Mouse (Mus musculus): ENCODE measurements around the gene Anxa9. TPM values are rescaled to one million over a fixed set of nuclear protein-coding genes. Genes with fewer than 3 reads are reported as not detected.
A peak's percentile ranks its signal among the peaks of the same experiment; 100 is the strongest.

Anxa9 gene
- polyA plus RNA-seq, 1 experiment from 2014 or later, result 4.6 TPM

DNA sequence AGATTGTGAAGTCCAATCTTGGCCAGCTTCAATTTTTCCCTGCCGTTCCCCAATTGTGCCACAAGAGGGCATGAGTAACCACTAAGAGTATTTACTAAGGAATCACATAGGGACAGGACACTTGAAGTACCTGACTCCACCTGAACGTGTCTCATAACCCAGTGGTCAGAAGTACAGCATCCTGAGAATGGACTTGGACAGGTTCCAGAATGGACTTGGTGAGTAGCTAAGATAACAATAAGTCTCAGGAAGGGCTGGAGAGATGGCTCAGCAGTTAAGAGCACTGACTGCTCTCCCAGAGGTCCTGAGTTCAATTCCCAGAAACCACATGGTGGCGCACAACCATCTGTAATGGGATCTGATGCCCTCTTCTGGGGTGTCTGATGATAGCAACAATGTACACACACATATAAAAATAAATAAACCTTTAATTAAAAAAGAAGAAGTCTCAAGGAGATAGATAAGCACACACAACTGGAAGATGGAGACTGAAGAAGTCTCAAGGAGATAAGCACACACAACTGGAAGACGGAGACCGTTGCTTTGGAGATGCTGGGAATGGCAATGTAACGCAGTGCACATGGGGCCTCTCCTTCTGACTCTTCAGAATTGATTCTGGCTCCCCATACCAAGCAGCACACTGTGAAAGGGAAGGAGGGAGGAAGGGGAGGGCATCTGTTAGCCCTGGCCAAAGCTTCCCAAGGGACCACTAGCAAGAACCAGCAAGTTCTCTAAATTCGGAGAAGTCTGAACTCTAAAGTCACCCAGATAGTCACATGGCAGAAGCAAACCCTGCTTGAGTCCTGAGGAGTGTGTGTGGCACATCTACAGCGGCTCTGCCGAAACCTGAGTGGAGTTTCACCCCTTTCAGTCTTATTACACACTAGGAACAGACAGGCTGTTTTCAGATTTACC is 4.2 kb upstream of the Anxa9 start:
- peak overlapping the region; percentile 33 for H3K4me2 ChIP-seq
- H3K9ac ChIP-seq, result peak overlapping the region; percentile 24; the same call in 1 of the 2 replicates
- 41% methylated on average over 9 of the region's 9 CpGs for WGBS (ENCODE audit: insufficient replicate concordance)
- no peak for ATAC-seq
- H3K27me3 ChIP-seq (replicated peaks), result no peaks in the 10 kb centered on the region
- H3K36me3 ChIP-seq, result peaks cover 1% of the 10 kb centered on the region
- peak overlapping the region; percentile 94 for H3K27ac ChIP-seq
- H3K9me3 ChIP-seq (replicated peaks), result no peaks in the 10 kb centered on the region
- H3K4me3 ChIP-seq, result no peak overlapping the region
- peaks cover 59% of the 10 kb centered on the region for H3K4me1 ChIP-seq

DNA sequence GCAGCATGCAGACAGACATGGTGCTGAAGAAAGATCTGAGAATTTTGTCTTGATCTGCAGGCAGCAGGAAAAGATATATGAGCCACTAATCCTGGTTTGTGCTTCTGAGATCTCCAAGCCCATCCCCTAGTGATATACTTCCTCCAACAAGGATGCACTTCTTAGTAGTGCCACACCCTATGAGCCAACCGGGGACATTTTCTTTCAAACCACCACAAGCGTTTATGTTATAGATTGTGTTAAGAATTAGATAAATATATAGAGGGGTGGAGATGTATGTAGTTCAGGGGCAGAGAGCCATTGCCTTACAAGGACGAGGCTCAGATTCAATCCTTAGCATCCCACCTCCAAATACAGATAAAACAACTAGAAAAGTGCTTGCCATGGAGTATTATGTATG is 3.5 kb upstream of the Anxa9 start:
- peaks cover 9% of the 10 kb centered on the region for H3K36me3 ChIP-seq
- no peaks in the 10 kb centered on the region for H3K9me3 ChIP-seq (replicated peaks)
- peaks cover 54% of the 10 kb centered on the region for H3K4me1 ChIP-seq
- H3K27me3 ChIP-seq (replicated peaks), result no peaks in the 10 kb centered on the region
- H3K9ac ChIP-seq, result no peak overlapping the region
- no peak overlapping the region for H3K4me2 ChIP-seq
- 41% methylated on average over 3 of the region's 3 CpGs for WGBS (ENCODE audit: insufficient replicate concordance)
- ATAC-seq, result no peak
- no peak overlapping the region for H3K27ac ChIP-seq
- no peak overlapping the region for H3K4me3 ChIP-seq

DNA sequence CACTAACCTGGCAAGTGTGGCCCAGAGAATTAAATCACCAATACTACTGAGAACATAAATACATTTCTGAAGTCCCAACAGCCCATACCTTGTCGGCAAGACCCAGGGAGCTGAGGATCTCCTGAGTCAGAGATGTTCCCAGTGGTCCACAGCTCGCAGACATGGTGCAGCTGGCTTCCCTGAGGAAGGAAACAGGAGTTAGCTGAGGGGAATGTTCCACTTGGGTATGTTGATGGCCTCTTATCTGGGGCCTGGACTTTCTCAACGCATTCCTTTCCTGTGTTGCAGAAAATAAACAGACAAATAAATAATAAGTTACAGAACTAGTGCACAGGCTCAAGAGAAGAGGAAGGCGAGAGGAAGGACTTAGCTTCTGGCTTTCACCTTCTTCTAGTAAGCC is 732 bp downstream of the Anxa9 start:
- Histone ChIP-seq H3K9ac (no peak overlapping the region), H3K4me2 (no peak overlapping the region), H3K27ac (no peak overlapping the region), H3K4me3 (no peak overlapping the region), H3K9me3 (replicated peaks) (no peaks in the 10 kb centered on the region), H3K36me3 (peaks cover 26% of the 10 kb centered on the region), H3K27me3 (replicated peaks) (no peaks in the 10 kb centered on the region), H3K4me1 (peaks cover 18% of the 10 kb centered on the region)
- WGBS (ENCODE audit: insufficient replicate concordance), result 76% methylated on average over 4 of the region's 4 CpGs
- ATAC-seq, result no peak

DNA sequence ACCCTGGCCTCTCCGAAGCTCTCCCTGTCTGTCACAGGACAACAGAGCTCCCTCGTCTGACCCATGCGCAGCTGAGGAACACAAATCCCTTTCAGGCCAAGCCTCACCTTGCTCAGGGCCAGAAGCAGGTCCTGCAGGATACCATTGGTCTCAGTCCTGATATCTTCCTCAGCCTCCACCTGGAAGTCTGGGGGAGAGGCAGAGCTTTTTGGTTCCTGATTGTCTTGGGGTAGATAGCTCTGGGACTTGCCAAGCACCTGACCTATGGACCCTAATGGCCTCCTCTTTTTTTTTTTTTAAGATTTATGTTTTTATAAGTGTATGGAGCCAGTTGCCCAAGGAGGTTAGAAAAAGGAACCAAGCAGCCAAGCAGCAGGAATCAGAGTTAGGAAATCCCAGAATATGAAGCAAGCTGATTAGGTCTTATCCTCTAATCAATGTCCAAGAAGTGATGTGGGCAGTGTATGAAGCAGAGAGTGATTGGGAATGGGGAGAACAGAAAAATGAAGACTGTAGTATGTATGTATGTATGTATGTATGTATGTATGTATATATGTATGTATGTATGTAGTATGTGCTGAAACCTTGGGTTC is 5.7 kb downstream of the Anxa9 start:
- H3K9me3 ChIP-seq (replicated peaks), result no peaks in the 10 kb centered on the region
- no peak overlapping the region for H3K4me2 ChIP-seq
- peaks cover 12% of the 10 kb centered on the region; the same call in 1 of the 2 replicates for H3K4me1 ChIP-seq
- no peak for ATAC-seq
- H3K27me3 ChIP-seq (replicated peaks), result no peaks in the 10 kb centered on the region
- WGBS (ENCODE audit: insufficient replicate concordance), result 80% methylated on average over 3 of the region's 3 CpGs
- no peak overlapping the region for H3K27ac ChIP-seq
- H3K36me3 ChIP-seq, result peaks cover 45% of the 10 kb centered on the region
- H3K4me3 ChIP-seq, result no peak overlapping the region
- H3K9ac ChIP-seq, result no peak overlapping the region

DNA sequence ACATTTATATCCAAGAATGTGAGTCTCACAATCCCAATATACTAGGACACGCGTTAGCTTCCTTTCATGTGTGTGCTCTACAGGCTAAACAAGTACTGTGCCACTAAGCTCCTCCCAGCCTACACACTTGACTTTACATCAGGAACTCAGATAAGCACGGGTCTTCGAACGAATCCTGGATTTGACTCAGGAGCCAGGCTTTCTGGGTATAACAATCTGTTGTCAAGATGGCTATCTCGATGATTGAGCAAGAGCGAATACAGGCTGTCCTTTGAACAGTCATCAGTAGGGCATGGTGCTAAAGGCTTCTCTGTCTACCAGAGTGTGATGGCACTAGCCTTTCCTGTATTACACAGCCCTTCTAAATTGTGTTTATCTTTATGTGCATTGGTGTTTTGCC is 9.0 kb downstream of the Anxa9 start:
- peaks cover 55% of the 10 kb centered on the region for H3K36me3 ChIP-seq
- H3K9me3 ChIP-seq (replicated peaks), result no peaks in the 10 kb centered on the region
- H3K27ac ChIP-seq, result no peak overlapping the region
- peaks cover 41% of the 10 kb centered on the region for H3K4me1 ChIP-seq
- no peak overlapping the region for H3K4me3 ChIP-seq
- ATAC-seq, result peak; percentile 38
- H3K27me3 ChIP-seq (replicated peaks), result no peaks in the 10 kb centered on the region
- no peak overlapping the region for H3K4me2 ChIP-seq
- H3K9ac ChIP-seq, result no peak overlapping the region
- WGBS (ENCODE audit: insufficient replicate concordance), result 46% methylated on average over 7 of the region's 7 CpGs

DNA sequence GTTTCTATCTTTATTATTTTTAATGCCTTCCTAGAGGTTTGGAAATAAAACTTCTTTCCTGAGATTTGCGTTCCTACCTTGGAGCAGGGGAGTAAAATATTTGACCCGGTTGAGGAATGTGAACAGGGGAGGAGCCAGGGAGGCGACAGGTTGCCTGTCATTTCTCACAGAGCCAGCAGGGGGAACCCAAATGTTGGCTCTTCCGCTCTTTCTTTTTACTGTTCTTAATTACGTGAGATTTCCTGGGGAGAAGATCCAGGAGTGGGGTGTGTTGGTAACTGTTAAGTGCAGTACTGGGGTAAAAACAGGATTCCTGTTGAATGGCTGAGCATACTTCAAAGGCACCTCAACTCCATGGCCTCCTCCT is 10.9 kb downstream of the Anxa9 start:
- H3K9me3 ChIP-seq (replicated peaks), result no peaks in the 10 kb centered on the region
- H3K4me2 ChIP-seq, result no peak overlapping the region
- no peaks in the 10 kb centered on the region for H3K27me3 ChIP-seq (replicated peaks)
- H3K4me3 ChIP-seq, result no peak overlapping the region
- H3K9ac ChIP-seq, result 0 out of 2 replicates have a peak overlapping the region, but pooled peaks have one; percentile 28
- no peak for ATAC-seq
- H3K27ac ChIP-seq, result no peak overlapping the region
- WGBS (ENCODE audit: insufficient replicate concordance), result 22% methylated on average over 5 of the region's 5 CpGs
- peaks cover 44% of the 10 kb centered on the region for H3K4me1 ChIP-seq
- peaks cover 55% of the 10 kb centered on the region for H3K36me3 ChIP-seq

DNA sequence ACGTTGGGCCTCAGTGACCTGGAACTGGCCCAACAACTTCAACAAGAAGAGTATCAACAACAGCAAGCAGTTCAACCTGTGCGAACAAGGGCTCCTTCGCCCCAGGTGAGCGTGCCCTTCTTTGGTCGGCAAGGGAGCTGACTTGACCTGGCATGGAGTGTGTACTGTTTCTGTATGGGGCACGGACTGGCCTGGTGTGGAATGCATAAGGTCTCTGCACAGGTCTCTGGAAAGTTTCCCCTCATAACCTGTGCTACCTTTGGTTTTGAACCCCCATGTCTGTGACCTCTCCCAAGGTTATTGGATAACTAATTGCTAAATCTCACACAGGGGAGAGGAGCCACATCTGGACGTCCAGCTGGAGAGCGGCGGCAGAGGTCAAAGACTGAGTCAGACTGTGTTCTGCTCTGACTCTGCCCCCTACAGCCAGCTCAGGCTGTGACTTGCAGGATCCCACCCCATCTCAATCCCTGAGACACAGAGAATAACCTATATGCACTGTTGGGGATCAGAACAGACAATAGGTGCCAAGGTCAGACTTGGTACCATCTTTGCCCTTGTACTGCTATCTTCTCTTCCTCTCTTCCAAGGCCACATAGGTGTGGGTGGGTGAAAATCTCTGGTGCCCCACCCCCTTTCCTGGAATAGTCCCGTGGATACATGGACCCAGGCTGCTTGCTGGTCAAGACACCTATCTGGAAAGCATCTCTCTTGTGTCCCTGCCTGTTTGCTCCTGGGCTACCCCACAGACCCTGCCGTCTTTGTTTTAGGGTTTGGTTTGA is 11.5 kb downstream of the Anxa9 start:
- Histone ChIP-seq H3K4me2 (no peak overlapping the region; the same call in 1 of the 2 replicates), H3K36me3 (peaks cover 58% of the 10 kb centered on the region), H3K9ac (peak overlapping the region; percentile 28; the same call in 1 of the 2 replicates), H3K9me3 (replicated peaks) (no peaks in the 10 kb centered on the region), H3K27me3 (replicated peaks) (no peaks in the 10 kb centered on the region), H3K27ac (peak overlapping the region; percentile 30; the same call in 1 of the 2 replicates), H3K4me3 (no peak overlapping the region), H3K4me1 (peaks cover 44% of the 10 kb centered on the region)
- 77% methylated on average over 11 of the region's 11 CpGs for WGBS (ENCODE audit: insufficient replicate concordance)
- 0 out of 2 replicates have a peak, but pooled peaks have one; percentile 23 for ATAC-seq

DNA sequence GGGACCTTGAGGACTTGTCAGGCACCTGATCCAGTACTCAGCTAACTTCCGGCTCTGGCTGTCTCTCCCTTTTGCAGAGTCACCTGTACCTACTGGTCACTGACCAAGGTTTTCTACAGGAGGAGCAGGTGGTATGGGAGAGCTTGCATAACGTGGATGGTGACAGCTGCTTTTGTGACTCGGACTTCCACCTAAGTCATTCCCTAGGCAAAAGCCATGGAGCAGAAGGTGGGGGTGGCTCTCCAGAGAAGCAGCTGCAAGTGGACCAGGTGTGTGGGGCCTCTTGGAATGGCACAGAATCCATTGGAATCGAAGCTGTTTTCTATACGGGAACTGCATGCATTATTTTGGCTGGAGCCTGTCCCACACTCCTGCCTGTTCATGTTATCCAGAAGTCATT is 12.3 kb downstream of the Anxa9 start:
- H3K9ac ChIP-seq, result no peak overlapping the region
- ATAC-seq, result no peak
- peaks cover 44% of the 10 kb centered on the region for H3K4me1 ChIP-seq
- H3K27ac ChIP-seq, result peak overlapping the region; percentile 11; the same call in 1 of the 2 replicates
- H3K4me3 ChIP-seq, result no peak overlapping the region
- 81% methylated on average over 5 of the region's 5 CpGs for WGBS (ENCODE audit: insufficient replicate concordance)
- H3K27me3 ChIP-seq (replicated peaks), result no peaks in the 10 kb centered on the region
- H3K4me2 ChIP-seq, result no peak overlapping the region
- H3K9me3 ChIP-seq (replicated peaks), result no peaks in the 10 kb centered on the region
- peaks cover 60% of the 10 kb centered on the region for H3K36me3 ChIP-seq

DNA sequence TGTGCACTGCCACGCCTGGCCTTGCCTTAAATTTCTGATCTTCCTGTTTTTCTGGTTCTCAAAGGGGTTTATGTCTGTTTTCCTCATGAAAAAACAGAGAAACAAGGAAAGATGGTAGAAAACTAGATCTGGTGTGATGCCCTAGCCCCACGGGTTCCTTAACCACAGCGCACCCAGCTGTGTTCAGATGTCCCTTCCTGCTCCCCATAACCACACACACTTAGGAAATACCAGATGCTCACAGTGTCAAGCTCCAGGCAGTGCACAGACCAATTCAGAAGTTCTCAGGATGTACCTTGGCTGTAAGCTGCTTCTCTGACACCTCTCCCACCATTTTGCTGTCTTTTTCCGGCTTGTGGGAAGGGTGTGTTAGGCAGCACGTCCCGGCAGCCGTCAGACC is 12.7 kb downstream of the Anxa9 start:
- no peak overlapping the region for H3K4me3 ChIP-seq
- H3K36me3 ChIP-seq, result peaks cover 60% of the 10 kb centered on the region
- H3K27me3 ChIP-seq (replicated peaks), result no peaks in the 10 kb centered on the region
- H3K4me1 ChIP-seq, result peaks cover 44% of the 10 kb centered on the region
- H3K9me3 ChIP-seq (replicated peaks), result no peaks in the 10 kb centered on the region
- H3K27ac ChIP-seq, result peak overlapping the region; percentile 11; the same call in 1 of the 2 replicates
- 61% methylated on average over 7 of the region's 7 CpGs for WGBS (ENCODE audit: insufficient replicate concordance)
- no peak overlapping the region for H3K4me2 ChIP-seq
- ATAC-seq, result no peak
- H3K9ac ChIP-seq, result no peak overlapping the region

DNA sequence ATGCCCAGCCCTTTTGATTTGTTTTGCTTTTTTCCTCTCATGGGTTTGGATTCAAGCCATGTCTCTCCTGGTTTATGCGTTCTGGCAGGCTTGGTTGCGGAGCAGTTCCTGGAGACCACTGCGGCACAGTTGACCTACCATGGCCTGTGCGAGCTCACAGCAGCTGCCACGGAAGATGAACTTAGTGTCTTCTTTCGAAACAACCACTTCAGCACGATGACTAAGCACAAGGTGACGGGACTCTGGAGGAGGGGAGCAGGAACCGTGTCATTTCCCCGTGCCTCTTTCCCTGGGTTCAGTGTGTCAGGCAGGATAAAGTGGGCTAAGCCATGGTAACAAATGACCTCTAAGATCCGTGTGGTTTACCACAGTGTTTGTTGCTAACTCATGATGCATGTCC is 13.4 kb downstream of the Anxa9 start:
- Histone ChIP-seq H3K36me3 (peaks cover 65% of the 10 kb centered on the region), H3K4me3 (no peak overlapping the region), H3K4me1 (peaks cover 44% of the 10 kb centered on the region), H3K27ac (peak overlapping the region; percentile 58; the same call in 1 of the 2 replicates), H3K9me3 (replicated peaks) (no peaks in the 10 kb centered on the region), H3K9ac (no peak overlapping the region), H3K4me2 (no peak overlapping the region), H3K27me3 (replicated peaks) (no peaks in the 10 kb centered on the region)
- 0 out of 2 replicates have a peak, but pooled peaks have one; percentile 11 for ATAC-seq
- 24% methylated on average over 11 of the region's 11 CpGs for WGBS (ENCODE audit: insufficient replicate concordance)

DNA sequence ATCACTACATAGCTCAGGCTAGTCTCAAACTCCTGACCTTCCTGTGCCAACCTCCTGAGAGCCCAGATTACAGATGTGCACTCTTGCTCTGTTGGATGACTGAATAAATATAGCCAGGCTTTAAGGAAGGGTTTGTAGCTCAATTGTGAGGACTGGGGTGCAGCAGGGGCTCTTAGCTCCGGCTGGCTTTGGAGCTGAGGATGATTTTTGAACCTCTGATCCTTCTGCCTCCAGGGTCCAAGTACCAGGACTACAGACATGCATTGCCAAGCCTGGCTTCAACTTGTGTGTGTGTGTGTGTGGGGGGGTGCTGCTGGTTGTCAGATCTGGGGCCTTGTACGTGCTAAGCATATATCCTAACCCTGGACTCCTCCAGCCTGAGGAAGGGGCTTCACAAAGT is 14.1 kb downstream of the Anxa9 start:
- H3K27me3 ChIP-seq (replicated peaks), result no peaks in the 10 kb centered on the region
- no peak overlapping the region for H3K9ac ChIP-seq
- peaks cover 39% of the 10 kb centered on the region for H3K4me1 ChIP-seq
- WGBS (ENCODE audit: insufficient replicate concordance), result 79% methylated on average over 2 of the region's 2 CpGs
- H3K4me3 ChIP-seq, result no peak overlapping the region
- H3K9me3 ChIP-seq (replicated peaks), result no peaks in the 10 kb centered on the region
- ATAC-seq, result no peak
- H3K36me3 ChIP-seq, result peaks cover 71% of the 10 kb centered on the region
- H3K27ac ChIP-seq, result 0 out of 2 replicates have a peak overlapping the region, but pooled peaks have one; percentile 58
- no peak overlapping the region for H3K4me2 ChIP-seq

Data from liver, embryonic 12.5 days (tissue).